Mouse (Mus musculus) spleen, adult 2 months (tissue): Measurements from ENCODE around the gene Blvrb.

Experiments used
- CTCF ChIP-seq: fragments of 200-500 bp; IDR thresholded peaks from 2 replicates; pipeline ENCODE4 v1.5.1; 2011; ENCODE audit warnings: mild to moderate bottlenecking, inconsistent platforms; ENCODE audit not compliant: insufficient read depth, insufficient read length, insufficient replicate concordance; ENCODE audit errors: extremely low read depth
- POLR2A ChIP-seq: fragments of 200-500 bp; IDR thresholded peaks from 2 replicates; pipeline ENCODE4 v1.6.1; 2011; ENCODE audit warnings: low read depth, low read length, inconsistent platforms

- TF ChIP-seq CTCF (no peak), POLR2A (no peak)
These were observed 36.1 kb downstream of the Blvrb start for GRCm38 (mm10) chr7:27483860-27484259.
